Mouse (Mus musculus): ENCODE measurements around the gene Phrf1. TPM values are rescaled to one million over a fixed set of nuclear protein-coding genes. Genes with fewer than 3 reads are reported as not detected.

Phrf1 gene
- polyA plus RNA-seq, 1 experiment from 2014 or later, result 78.3 TPM

GRCm38 (mm10) chr7:141281442-141281841 is 52.9 kb downstream of the Phrf1 start:
- ATAC-seq (replicated peaks; ENCODE audit: low FRiP score), result peak; percentile 57; the same call in 1 of the 2 replicates

DNA sequence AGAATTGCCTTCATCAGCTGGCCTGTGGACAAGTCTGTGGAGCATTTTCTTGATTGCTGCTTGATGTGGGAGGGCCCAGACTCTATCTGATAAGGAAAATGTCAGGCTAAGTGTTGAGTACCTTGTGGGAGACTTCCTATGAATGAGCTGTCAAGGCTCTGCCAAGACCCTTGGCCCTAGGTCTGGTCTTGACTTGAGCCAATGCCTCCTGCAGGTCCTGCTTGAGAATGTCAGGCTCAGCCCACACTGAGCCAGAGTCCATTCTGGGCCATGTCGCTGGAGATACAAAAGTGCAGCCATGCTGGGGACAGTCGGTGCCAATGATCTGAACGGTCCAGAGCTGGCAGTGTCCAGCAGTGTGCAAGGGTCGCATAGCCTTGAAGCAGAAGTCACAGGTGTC is 54.2 kb downstream of the Phrf1 start:
- H3K9me3 ChIP-seq (replicated peaks), result no peaks in the 10 kb centered on the region
- peaks cover 22% of the 10 kb centered on the region for H3K4me1 ChIP-seq
- no peak overlapping the region for H3K4me3 ChIP-seq (replicated peaks)
- no peaks in the 10 kb centered on the region for H3K27me3 ChIP-seq
- no peak overlapping the region for H3K9ac ChIP-seq
- 84% methylated on average over 4 of the region's 4 CpGs for WGBS
- no peak for ATAC-seq (replicated peaks; ENCODE audit: low FRiP score)
- H3K36me3 ChIP-seq, result no peaks in the 10 kb centered on the region
- H3K27ac ChIP-seq, result no peak overlapping the region
- H3K4me2 ChIP-seq, result no peak overlapping the region

More at GRCm38 (mm10) chr7:141281442-141281841, 52.9 kb downstream of the Phrf1 start:
- no peaks in the 10 kb centered on the region for H3K36me3 ChIP-seq
- no peak overlapping the region for H3K4me3 ChIP-seq (replicated peaks)
- no peak overlapping the region for H3K4me2 ChIP-seq
- H3K9ac ChIP-seq, result no peak overlapping the region
- peak overlapping the region; percentile 70 for H3K27ac ChIP-seq
- 59% methylated on average over 6 of the region's 6 CpGs for WGBS
- H3K9me3 ChIP-seq (replicated peaks), result no peaks in the 10 kb centered on the region
- H3K4me1 ChIP-seq, result peaks cover 35% of the 10 kb centered on the region
- no peaks in the 10 kb centered on the region for H3K27me3 ChIP-seq

GRCm38 (mm10) chr7:141288042-141288441 is 59.5 kb downstream of the Phrf1 start:
- Histone ChIP-seq H3K9ac (no peak overlapping the region), H3K27ac (no peak overlapping the region), H3K27me3 (peaks cover 32% of the 10 kb centered on the region), H3K9me3 (replicated peaks) (no peaks in the 10 kb centered on the region), H3K4me2 (no peak overlapping the region), H3K36me3 (no peaks in the 10 kb centered on the region), H3K4me1 (peaks cover 16% of the 10 kb centered on the region), H3K4me3 (replicated peaks) (no peak overlapping the region)
- 79% methylated on average over 3 of the region's 3 CpGs for WGBS
- no peak for ATAC-seq (replicated peaks; ENCODE audit: low FRiP score)

DNA sequence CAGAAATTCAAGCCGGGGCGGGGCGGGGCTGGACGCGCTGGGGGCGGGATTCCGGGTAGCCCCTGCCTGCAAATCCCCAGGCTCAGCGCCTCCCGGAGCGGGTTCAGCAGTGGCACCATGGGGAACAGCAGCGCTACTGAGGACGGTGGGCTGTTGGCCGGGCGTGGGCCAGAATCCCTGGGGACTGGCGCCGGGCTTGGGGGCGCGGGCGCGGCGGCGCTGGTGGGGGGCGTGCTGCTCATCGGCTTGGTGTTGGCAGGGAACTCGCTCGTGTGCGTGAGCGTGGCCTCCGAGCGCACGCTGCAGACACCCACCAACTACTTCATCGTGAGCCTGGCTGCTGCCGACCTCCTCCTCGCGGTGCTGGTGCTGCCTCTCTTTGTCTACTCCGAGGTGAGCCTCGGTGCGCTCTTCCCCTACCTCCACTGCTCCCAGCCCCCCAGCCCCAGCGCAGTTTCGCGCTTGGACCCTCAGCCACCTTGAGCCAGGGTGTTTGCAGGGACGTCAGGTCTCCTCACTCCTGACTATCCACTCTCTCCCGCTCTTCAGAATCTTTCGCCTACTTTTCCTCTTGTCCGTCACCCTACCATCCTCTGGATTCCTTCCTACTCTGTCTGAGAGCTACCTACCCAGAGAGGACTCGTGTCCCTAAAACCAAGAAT is 63.5 kb downstream of the Phrf1 start, which contains the start of gene Drd4:
Gene Drd4 (plus strand): TSS at position 86 of the 662 bp plus-strand sequence.
- 2% methylated on average over 46 of the region's 46 CpGs for WGBS
- H3K4me3 ChIP-seq (replicated peaks), result peak within 1 kb of the TSS; percentile 54
- H3K4me2 ChIP-seq, result peak within 1 kb of the TSS; percentile 95
- H3K9ac ChIP-seq, result peak within 1 kb of the TSS; percentile 37
- H3K36me3 ChIP-seq, result peaks cover 6% of the 10 kb centered on the region
- H3K27me3 ChIP-seq, result peaks cover 62% of the 10 kb centered on the region
- peaks cover 33% of the 10 kb centered on the region for H3K4me1 ChIP-seq
- H3K27ac ChIP-seq, result no peak within 1 kb of the TSS
- ATAC-seq (replicated peaks; ENCODE audit: low FRiP score), result peak; percentile 70; the same call in 1 of the 2 replicates
- no peaks in the 10 kb centered on the region for H3K9me3 ChIP-seq (replicated peaks)

DNA sequence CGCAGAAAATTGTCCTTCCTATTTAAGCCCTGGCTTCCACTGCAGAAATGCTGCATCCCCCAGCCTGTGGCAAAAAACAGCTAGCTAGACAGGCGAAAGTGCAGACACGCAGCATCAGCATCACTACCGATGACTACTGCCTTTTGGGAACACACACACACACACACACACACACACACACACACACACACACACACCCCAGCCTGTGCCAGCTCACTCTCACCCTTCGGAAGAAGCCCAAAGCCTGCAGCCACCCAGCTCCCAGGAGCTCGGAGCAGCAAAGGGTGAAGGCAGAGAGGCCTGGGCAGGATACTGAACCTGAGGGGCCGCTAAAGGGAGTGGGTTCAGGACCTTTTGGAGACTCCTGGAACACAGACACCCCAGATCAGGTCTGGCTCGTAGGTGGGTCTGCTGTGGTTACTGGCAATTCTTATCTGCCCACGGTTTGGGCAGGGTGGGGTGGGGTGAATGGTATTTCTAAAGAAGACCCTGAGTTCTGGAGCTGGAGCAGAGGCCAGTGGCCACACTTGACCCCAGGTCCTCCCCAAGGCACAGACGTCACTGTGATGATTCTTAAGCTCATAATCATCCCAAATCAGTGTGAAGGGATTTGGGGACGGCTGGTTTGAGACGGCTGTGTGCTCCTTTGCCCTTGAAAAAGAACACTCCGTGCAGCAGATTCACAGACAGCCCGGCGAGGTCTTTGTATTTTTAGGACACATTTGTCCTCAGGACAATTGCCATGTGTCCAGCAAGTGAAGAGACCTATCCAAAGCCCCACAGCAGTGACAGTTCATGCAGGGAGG is 64.2 kb downstream of the Phrf1 start:
- H3K9me3 ChIP-seq (replicated peaks), result no peaks in the 10 kb centered on the region
- 45% methylated on average over 15 of the region's 15 CpGs for WGBS
- peak overlapping the region; percentile 54 for H3K4me3 ChIP-seq (replicated peaks)
- H3K27ac ChIP-seq, result no peak overlapping the region
- peaks cover 62% of the 10 kb centered on the region for H3K27me3 ChIP-seq
- no peak for ATAC-seq (replicated peaks; ENCODE audit: low FRiP score)
- H3K9ac ChIP-seq, result peak overlapping the region; percentile 37; the same call in 1 of the 2 replicates
- H3K36me3 ChIP-seq, result peaks cover 12% of the 10 kb centered on the region
- peak overlapping the region; percentile 95 for H3K4me2 ChIP-seq
- H3K4me1 ChIP-seq, result peaks cover 33% of the 10 kb centered on the region

- Histone ChIP-seq H3K4me3 (replicated peaks) (peak overlapping the region; percentile 43), H3K27ac (no peak overlapping the region), H3K36me3 (peaks cover 17% of the 10 kb centered on the region), H3K9ac (peak overlapping the region; percentile 36), H3K9me3 (replicated peaks) (no peaks in the 10 kb centered on the region), H3K4me2 (peak overlapping the region; percentile 73), H3K27me3 (peaks cover 62% of the 10 kb centered on the region), H3K4me1 (peaks cover 33% of the 10 kb centered on the region)
- WGBS, result under 1% methylated on average over 52 of the region's 53 CpGs
- 0 out of 2 replicates have a peak, but pooled peaks have one; percentile 19 for ATAC-seq (replicated peaks; ENCODE audit: low FRiP score)
These were observed 65.4 kb downstream of the Phrf1 start for GRCm38 (mm10) chr7:141293852-141294471.

GRCm38 (mm10) chr7:141294479-141294878 is 65.9 kb downstream of the Phrf1 start:
- Histone ChIP-seq H3K4me2 (peak overlapping the region; percentile 73), H3K27ac (no peak overlapping the region), H3K9ac (no peak overlapping the region; the same call in 1 of the 2 replicates), H3K4me3 (replicated peaks) (peak overlapping the region; percentile 43), H3K4me1 (peaks cover 33% of the 10 kb centered on the region), H3K27me3 (peaks cover 62% of the 10 kb centered on the region), H3K36me3 (peaks cover 22% of the 10 kb centered on the region), H3K9me3 (replicated peaks) (no peaks in the 10 kb centered on the region)
- WGBS, result 6% methylated on average over 20 of the region's 22 CpGs
- no peak for ATAC-seq (replicated peaks; ENCODE audit: low FRiP score)

- no peak overlapping the region for H3K4me3 ChIP-seq (replicated peaks)
- H3K36me3 ChIP-seq, result peaks cover 58% of the 10 kb centered on the region
- H3K27me3 ChIP-seq, result peaks cover 30% of the 10 kb centered on the region
- no peak overlapping the region for H3K27ac ChIP-seq
- ATAC-seq (replicated peaks; ENCODE audit: low FRiP score), result no peak
- H3K4me1 ChIP-seq, result peaks cover 17% of the 10 kb centered on the region
- H3K4me2 ChIP-seq, result no peak overlapping the region
- H3K9ac ChIP-seq, result no peak overlapping the region
- 69% methylated on average over 3 of the region's 3 CpGs for WGBS
- no peaks in the 10 kb centered on the region for H3K9me3 ChIP-seq (replicated peaks)
These were observed 69.5 kb downstream of the Phrf1 start for GRCm38 (mm10) chr7:141297926-141298650.

DNA sequence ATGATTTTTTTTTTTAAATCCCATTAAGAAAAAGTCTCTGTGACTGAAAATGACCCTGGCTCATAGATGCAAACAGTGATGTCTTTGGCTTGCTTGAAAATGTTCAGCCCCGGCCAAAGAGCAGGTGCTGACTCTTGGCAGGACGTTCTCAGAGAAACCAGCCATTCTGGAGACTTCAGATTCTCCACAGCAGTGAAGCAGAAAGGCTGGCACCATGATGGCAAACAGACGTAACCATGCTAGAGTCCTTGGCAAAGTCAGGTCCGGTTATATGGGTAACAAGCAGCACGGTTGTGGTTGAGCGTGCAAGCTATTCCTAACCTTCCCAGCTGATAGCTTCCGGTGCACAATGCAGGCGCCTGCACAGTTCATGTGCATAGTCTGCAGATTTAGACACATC is 70.6 kb downstream of the Phrf1 start:
- Histone ChIP-seq H3K9ac (no peak overlapping the region), H3K9me3 (replicated peaks) (no peaks in the 10 kb centered on the region), H3K4me1 (peaks cover 7% of the 10 kb centered on the region), H3K36me3 (peaks cover 69% of the 10 kb centered on the region), H3K4me2 (no peak overlapping the region), H3K4me3 (replicated peaks) (no peak overlapping the region), H3K27ac (no peak overlapping the region), H3K27me3 (peaks cover 19% of the 10 kb centered on the region)
- 96% methylated on average over 8 of the region's 8 CpGs for WGBS
- no peak for ATAC-seq (replicated peaks; ENCODE audit: low FRiP score)

DNA sequence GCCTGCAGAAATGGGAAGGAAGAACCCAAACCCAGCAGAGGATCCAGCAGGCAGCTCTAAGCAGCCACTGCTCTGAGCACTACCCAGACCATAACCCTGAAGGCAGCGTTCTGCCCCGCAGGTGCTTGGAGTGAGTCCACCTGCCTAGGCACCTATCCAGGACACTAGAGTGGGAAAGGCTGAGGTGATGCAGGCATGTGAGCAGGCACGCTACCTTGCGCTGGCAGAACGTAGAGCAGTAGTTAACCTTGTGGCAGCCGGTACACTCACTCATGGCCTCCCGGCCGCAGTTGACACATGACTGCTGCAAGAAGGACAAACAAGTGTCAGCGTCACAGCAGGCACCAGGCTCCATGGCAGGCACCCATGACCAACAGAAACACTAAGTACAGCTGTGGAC is 72.8 kb downstream of the Phrf1 start:
- Histone ChIP-seq H3K9me3 (replicated peaks) (no peaks in the 10 kb centered on the region), H3K27ac (no peak overlapping the region), H3K4me1 (no peaks in the 10 kb centered on the region), H3K4me3 (replicated peaks) (no peak overlapping the region), H3K36me3 (peaks cover 91% of the 10 kb centered on the region), H3K9ac (no peak overlapping the region), H3K4me2 (no peak overlapping the region), H3K27me3 (no peaks in the 10 kb centered on the region)
- no peak for ATAC-seq (replicated peaks; ENCODE audit: low FRiP score)
- 97% methylated on average over 9 of the region's 9 CpGs for WGBS

DNA sequence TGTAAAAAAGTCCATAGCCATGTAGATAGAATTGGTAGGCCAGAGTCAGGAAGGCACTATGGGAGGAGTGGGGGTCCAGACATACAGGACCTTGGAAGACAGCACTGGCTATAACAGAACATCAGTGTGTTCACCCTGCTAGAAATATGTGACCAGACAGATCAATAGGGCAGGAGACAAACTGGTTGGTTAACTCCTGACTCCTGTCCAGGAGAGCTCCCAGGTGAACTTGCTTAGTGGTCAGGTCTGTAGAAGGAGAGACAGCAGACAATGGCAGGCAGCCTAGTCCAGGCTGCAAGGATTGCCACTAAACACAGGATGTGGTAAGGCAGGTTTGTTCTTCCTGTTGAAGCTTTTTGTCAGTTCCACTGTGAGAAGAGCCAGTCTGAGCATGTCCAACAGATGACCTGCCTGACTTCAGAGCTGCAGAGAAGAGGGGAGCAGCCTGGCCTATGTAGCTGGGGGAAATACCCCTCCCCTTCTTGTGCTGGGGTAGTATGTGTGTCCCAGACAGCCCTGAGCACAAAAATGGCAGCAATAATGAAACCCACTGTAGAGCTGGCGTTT is 74.2 kb downstream of the Phrf1 start:
- no peak overlapping the region for H3K4me3 ChIP-seq (replicated peaks)
- no peaks in the 10 kb centered on the region for H3K9me3 ChIP-seq (replicated peaks)
- H3K36me3 ChIP-seq, result peaks cover 93% of the 10 kb centered on the region
- no peak overlapping the region for H3K27ac ChIP-seq
- H3K27me3 ChIP-seq, result no peaks in the 10 kb centered on the region
- WGBS, result 95% methylated on average over 1 of the region's 1 CpGs
- ATAC-seq (replicated peaks; ENCODE audit: low FRiP score), result no peak
- H3K4me2 ChIP-seq, result no peak overlapping the region
- H3K4me1 ChIP-seq, result no peaks in the 10 kb centered on the region
- no peak overlapping the region for H3K9ac ChIP-seq

Measured in kidney, embryonic 15.5 days (tissue).